Mouse (Mus musculus) embryonic facial prominence, embryonic 11.5 days (tissue): ENCODE data around the gene Fam43a. TPM values are rescaled to one million over a fixed set of nuclear protein-coding genes. Genes with fewer than 3 reads are reported as not detected.

Experiments
- ATAC-seq: fragments of 200-750 bp; cut with Nextera tagmentation; replicated peaks from 2 replicates; pipeline ENCODE4 v1.8.0; 2017; ENCODE audit warnings: low read depth; ENCODE audit not compliant: insufficient number of reproducible peaks, low FRiP score, low TSS enrichment
- DNase-seq: peaks from one replicate; pipeline ENCODE4 v3.0.0-alpha.2; 2015; ENCODE audit warnings: low spot score
- H3K27ac ChIP-seq: fragments of 300-500 bp; sonication (generic); replicated peaks from 2 replicates; pipeline ENCODE4 v1.5.1; 2014; ENCODE audit warnings: mild to moderate bottlenecking, low read depth, low read length, control low read depth
- H3K27me3 ChIP-seq: fragments of 300-500 bp; sonication (generic); 2 replicates; pipeline ENCODE4 v1.6.1; 2014; ENCODE audit warnings: mild to moderate bottlenecking, low read length, moderate library complexity, mixed read lengths; ENCODE audit not compliant: control insufficient read depth, insufficient read depth
- H3K36me3 ChIP-seq: fragments of 300-500 bp; sonication (generic); replicated peaks from 2 replicates; pipeline ENCODE4 v1.6.1; 2014; ENCODE audit warnings: low read depth, mild to moderate bottlenecking, low read length, moderate library complexity, mixed read lengths; ENCODE audit not compliant: control insufficient read depth, insufficient read depth
- H3K4me1 ChIP-seq: fragments of 300-500 bp; sonication (generic); 2 replicates; pipeline ENCODE4 v1.6.1; 2014; ENCODE audit warnings: low read length, mixed read lengths; ENCODE audit not compliant: control insufficient read depth, insufficient read depth
- H3K4me2 ChIP-seq: fragments of 300-500 bp; sonication (generic); 2 replicates; pipeline ENCODE4 v1.6.1; 2014; ENCODE audit warnings: low read depth, mild to moderate bottlenecking, control low read depth, low read length, moderate library complexity
- H3K4me3 ChIP-seq: fragments of 300-500 bp; sonication (generic); 2 replicates; pipeline ENCODE4 v1.5.1; 2014; ENCODE audit warnings: low read depth, low read length, control low read depth
- H3K9ac ChIP-seq: fragments of 300-500 bp; sonication (generic); replicated peaks from 2 replicates; pipeline ENCODE4 v1.6.1; 2014; ENCODE audit warnings: mild to moderate bottlenecking, control low read depth, low read length
- H3K9me3 ChIP-seq: fragments of 300-500 bp; sonication (generic); replicated peaks from 2 replicates; pipeline ENCODE4 v1.6.1; 2016; ENCODE audit warnings: mild to moderate bottlenecking, low read length, inconsistent platforms, mixed read lengths; ENCODE audit not compliant: control insufficient read depth
- WGBS: fragments of 180-500 bp; shearing (Covaris S2); extraction: QIAGEN DNeasy Blood & Tissue Kit; methylation state at CpG from one replicate; pipeline ENCODE4 v1.1.7; 2014; 5-methylcytosine and 5-hydroxymethylcytosine counted together
- polyA plus RNA-seq: library from polyadenylated mRNA; unstranded; fragments of >200 nt; fragmentation: Nextera tagmentation; extraction: Ambion mirVana; gene quantifications from 2 replicates; pipeline ENCODE4 v1.2.1, GENCODE M21; 2014

Fam43a gene
- polyA plus RNA-seq, result 10.4 and 10.9 TPM in 2 replicates

DNA sequence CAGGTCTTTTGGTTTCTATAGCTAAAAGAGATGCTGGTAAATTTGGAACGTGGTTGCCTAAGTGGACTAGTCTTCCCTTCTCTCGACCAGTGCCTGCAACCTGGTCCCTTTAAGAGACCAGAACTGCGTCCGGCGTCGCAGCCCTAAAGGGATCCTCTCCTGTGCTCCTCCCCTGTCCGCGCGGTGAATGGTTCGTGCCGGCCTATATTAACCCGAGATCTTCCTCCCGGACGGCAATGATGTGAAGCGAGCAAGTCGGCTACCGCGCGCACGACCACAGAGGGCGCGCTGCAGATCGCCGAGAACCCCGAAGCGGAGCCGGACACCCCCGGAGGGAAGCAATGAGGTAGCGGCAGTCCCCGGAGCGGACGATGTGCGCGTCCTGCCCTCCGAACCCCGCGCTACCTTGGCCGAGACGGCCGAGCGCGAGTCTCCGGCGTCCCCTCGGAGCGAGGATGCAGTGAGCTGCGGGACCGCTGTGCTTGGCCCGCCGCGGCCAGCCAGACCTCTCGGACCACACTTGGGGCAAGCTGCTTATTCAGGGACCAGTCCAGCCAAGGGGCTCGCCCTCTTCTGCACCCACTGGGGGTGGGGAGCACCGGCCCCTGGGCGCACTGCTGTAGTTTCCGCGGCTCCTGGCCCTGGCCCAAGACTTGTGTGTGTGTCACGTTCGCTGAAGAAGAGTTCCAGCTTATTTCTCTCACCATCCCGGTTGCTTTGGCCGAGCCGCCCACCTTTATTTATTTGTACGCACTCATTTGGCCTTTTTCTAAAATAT lies at the start of gene Fam43a:
TSS of gene Fam43a (plus strand) at position 233 of the 778 bp plus-strand sequence.
- Histone ChIP-seq H3K4me2 (peak within 1 kb of the TSS; percentile 94), H3K4me3 (peak within 1 kb of the TSS; percentile 66), H3K9ac (peak within 1 kb of the TSS; percentile 70), H3K27ac (no peak within 1 kb of the TSS), H3K9me3 (no peaks in the 10 kb centered on the region), H3K4me1 (peaks cover 11% of the 10 kb centered on the region), H3K27me3 (peaks cover 3% of the 10 kb centered on the region), H3K36me3 (no peaks in the 10 kb centered on the region)
- WGBS, result under 1% methylated on average over 63 of the region's 63 CpGs
- peak; percentile 90 for DNase-seq
- peak; percentile 65 for ATAC-seq

DNA sequence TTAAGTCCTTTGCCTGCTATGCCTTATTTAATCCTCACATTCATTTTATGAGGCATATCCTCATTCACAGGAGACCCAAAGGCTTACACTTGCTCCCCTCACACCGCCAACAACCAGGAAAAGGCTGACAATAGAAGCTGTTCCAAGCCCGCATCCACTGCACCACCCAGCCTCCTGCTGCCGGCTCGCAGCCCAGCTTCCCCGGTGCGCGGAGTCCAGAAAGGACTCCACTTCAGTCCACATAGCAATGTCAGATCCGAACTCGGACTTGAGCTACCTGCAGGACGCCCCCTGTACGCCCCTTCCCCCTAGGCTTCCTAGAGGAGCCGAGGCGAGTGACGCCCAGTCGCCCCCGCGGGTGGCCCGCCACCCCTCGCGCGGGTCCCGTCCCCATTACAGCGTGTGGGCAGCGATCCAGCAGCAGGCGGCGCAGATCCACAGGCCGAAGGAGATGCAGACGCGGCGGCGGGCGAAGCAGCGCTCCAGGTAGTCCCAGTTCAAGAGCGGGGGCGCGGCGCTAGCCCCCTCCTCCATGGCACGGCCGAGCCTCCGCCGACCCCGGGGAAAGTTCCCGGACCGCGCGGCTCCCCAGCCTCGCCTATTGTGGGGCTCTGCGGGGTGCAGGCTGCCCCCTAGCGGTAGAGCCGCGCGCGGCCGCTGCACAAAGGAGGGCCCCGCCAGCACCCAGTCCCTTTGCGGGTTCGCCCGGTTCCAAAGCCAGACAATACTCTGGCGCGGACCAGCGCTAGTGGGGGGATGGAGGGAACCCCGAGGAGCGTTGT lies 49.4 kb upstream of the Fam43a start:
- H3K36me3 ChIP-seq, result peaks cover 4% of the 10 kb centered on the region; the same call in 1 of the 2 replicates
- peak overlapping the region; percentile 74 for H3K4me2 ChIP-seq
- ATAC-seq (peak; percentile 89), DNase-seq (peak; percentile 87)
- under 1% methylated on average over 63 of the region's 63 CpGs for WGBS
- H3K27me3 ChIP-seq, result no peaks in the 10 kb centered on the region
- H3K9ac ChIP-seq, result peak overlapping the region; percentile 92
- H3K27ac ChIP-seq, result no peak overlapping the region
- H3K4me3 ChIP-seq, result peak overlapping the region; percentile 57
- no peaks in the 10 kb centered on the region for H3K9me3 ChIP-seq
- no peaks in the 10 kb centered on the region for H3K4me1 ChIP-seq

DNA sequence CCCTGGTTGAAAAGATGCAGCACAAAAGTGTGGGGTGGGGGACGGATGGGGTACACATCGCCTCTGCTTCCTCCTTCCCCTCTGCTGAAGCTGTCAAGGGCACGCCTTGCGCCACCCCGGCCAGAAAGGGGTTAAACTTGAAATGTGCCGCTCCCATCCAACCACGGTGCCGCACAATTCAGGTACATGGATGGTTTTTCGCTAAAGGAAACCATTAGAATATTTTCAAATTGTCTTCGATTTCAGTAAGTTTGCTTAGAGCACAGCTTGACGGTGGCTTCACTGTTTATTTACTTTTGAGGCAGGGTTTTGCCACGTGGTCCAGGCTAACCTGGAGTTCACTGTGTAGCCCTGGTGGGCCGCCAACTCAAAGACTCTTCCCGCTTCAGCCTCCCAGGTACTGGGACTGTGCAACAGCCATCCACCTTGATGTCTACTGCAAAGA lies 48.8 kb upstream of the Fam43a start, which contains the start of gene Tmem44:
TSS of gene Tmem44 (minus strand) at position 95 of the 445 bp plus-strand sequence.
- H3K9ac ChIP-seq, result peak within 1 kb of the TSS; percentile 92
- H3K27me3 ChIP-seq, result no peaks in the 10 kb centered on the region
- H3K4me2 ChIP-seq, result peak within 1 kb of the TSS; percentile 74
- H3K36me3 ChIP-seq, result peaks cover 4% of the 10 kb centered on the region; the same call in 1 of the 2 replicates
- ATAC-seq (peak; percentile 67), DNase-seq (peak; percentile 64)
- H3K9me3 ChIP-seq, result no peaks in the 10 kb centered on the region
- H3K4me1 ChIP-seq, result no peaks in the 10 kb centered on the region
- H3K4me3 ChIP-seq, result peak within 1 kb of the TSS; percentile 57
- 5% methylated on average over 14 of the region's 14 CpGs for WGBS
- H3K27ac ChIP-seq, result no peak within 1 kb of the TSS

DNA sequence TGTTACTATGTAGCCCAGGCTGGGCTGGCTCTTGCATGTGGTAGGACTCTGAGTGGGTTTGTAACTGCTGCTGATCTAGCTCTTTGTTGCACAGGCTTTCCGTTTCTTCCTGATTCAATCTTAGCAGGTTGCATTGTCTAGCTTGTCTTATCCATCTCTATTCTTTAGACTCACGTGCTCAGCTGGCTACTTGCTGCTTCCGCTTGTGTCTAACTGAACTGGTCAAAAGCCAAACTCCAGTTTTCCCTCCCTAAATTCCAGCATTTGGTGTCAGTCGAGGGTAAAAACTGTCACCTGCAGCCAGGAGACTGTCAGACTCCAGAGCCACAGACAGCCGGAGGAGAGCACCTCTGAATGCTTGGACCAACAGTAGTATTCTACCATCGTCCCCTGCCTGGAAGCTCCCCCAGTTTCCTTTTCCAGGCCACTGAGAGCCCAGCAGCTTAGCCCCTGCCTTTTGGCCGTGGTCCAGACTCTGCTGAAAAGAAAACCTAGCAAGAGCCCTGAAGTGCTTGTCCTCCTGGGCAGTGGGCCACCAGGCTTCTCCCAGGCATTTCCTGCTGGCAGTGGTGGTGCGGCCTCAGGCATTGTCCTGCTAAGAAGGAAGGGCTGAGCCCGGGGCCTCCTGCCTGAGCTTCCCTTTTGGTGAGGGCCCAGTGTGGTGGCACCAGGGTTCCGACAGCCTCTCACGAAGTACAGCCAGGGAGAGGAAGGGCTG lies 46.7 kb upstream of the Fam43a start:
- Histone ChIP-seq H3K4me3 (no peak overlapping the region), H3K4me2 (no peak overlapping the region), H3K27me3 (no peaks in the 10 kb centered on the region), H3K4me1 (no peaks in the 10 kb centered on the region), H3K9ac (no peak overlapping the region), H3K36me3 (no peaks in the 10 kb centered on the region), H3K9me3 (no peaks in the 10 kb centered on the region; the same call in 1 of the 2 replicates), H3K27ac (no peak overlapping the region)
- 45% methylated on average over 11 of the region's 11 CpGs for WGBS
- no peak for DNase-seq
- no peak for ATAC-seq

DNA sequence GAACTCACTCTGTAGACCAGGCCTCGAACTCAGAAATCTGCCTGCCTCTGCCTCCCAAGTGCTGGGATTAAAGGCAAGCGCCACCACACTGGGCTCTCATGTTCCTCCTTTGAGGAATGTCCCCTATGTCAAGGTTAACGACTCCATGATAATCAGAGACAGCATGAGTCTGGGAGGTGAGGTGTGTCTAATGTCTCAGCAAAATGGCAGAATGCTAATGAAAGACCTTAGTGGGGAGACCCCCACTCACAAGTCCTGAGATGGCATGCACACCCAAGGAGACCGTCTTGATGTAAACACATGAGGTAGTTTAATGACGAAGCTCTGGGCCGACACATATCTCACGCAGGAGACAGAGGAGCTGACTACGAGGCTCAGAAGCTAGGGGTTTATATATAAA lies 45.4 kb upstream of the Fam43a start:
- no peak overlapping the region for H3K27ac ChIP-seq
- no peaks in the 10 kb centered on the region for H3K27me3 ChIP-seq
- H3K4me3 ChIP-seq, result no peak overlapping the region
- WGBS, result 93% methylated on average over 8 of the region's 8 CpGs
- DNase-seq, result no peak
- ATAC-seq, result no peak
- H3K9ac ChIP-seq, result no peak overlapping the region
- H3K4me1 ChIP-seq, result no peaks in the 10 kb centered on the region
- H3K9me3 ChIP-seq, result no peaks in the 10 kb centered on the region; the same call in 1 of the 2 replicates
- no peak overlapping the region for H3K4me2 ChIP-seq
- no peaks in the 10 kb centered on the region; the same call in 1 of the 2 replicates for H3K36me3 ChIP-seq

DNA sequence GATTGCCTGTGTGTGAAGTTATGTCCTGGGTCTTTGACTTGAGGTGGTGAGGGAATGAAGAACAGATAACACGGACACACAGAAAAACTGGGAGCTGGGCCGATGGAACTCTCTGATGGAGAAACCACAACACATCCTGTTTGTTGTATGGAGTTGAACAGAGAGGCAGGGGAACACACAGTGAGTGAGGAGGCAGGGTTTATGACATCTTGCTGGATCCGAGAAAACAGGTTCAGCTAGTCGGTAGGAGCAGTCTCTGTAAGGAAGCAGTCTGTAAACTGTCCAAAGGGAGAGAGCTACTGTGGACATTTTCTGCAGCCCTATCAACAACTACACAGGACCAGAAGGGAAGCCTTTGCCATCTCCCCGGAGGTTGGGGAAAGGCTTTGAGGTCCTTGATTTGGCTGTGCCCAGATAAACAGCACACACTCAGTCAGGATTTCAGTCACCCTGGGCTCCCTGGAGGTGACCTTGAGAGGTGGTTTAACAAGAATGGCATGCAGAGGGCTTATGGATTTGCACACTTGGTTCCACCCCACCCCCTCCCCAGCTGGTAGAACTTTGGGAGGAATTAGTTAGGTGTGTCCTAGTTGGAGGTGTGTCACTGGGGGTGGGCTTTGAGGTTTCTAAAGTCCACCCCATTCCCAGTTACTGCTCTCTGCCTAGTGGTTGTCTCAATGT lies 40.1 kb upstream of the Fam43a start:
- Histone ChIP-seq H3K4me2 (no peak overlapping the region), H3K36me3 (peaks cover 10% of the 10 kb centered on the region), H3K4me3 (no peak overlapping the region), H3K27ac (no peak overlapping the region), H3K4me1 (no peaks in the 10 kb centered on the region), H3K9ac (no peak overlapping the region), H3K9me3 (no peaks in the 10 kb centered on the region; the same call in 1 of the 2 replicates), H3K27me3 (no peaks in the 10 kb centered on the region)
- WGBS, result 88% methylated on average over 5 of the region's 5 CpGs
- DNase-seq, result no peak
- ATAC-seq, result no peak

DNA sequence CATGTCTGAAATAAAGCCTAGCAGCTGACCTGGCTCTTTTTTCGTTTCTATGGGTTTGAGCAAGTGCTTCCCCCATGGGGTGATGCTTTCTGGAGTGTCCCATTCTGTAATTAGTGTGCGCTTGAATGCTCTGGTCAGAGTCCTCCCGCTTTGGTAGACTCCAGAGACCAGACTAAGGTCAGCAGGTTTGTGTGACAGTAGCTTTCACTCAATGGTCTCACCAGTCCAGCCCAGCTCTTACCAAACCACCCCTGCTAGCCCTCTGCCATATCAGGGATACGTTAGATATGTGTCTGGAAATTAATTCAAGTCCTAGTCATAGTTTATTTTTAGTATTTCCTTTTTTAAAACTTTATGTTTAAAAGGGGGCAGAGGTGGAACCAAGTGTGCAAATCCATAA lies 38.9 kb upstream of the Fam43a start:
- Histone ChIP-seq H3K27ac (no peak overlapping the region), H3K4me1 (no peaks in the 10 kb centered on the region), H3K36me3 (peaks cover 10% of the 10 kb centered on the region), H3K9ac (no peak overlapping the region), H3K4me2 (no peak overlapping the region), H3K4me3 (no peak overlapping the region), H3K9me3 (no peaks in the 10 kb centered on the region; the same call in 1 of the 2 replicates), H3K27me3 (no peaks in the 10 kb centered on the region)
- DNase-seq (no peak), ATAC-seq (no peak)
- WGBS, result 93% methylated on average over 4 of the region's 4 CpGs
